Mouse (Mus musculus) kidney, embryonic 15.5 days (tissue): ENCODE measurements around the gene Plekho1. TPM values are rescaled to one million over a fixed set of nuclear protein-coding genes. Genes with fewer than 3 reads are reported as not detected.
"Not testable (repeated sequence)": the region's sequence is repeated elsewhere in the genome, so short reads cannot be mapped to it uniquely, and the experiment has no call there.

Experiments used
- ATAC-seq: fragments of 200-750 bp; cut with Nextera tagmentation; replicated peaks from 2 replicates; pipeline ENCODE4 v1.8.0; 2017; ENCODE audit warnings: moderate TSS enrichment; ENCODE audit not compliant: low FRiP score
- H3K27ac ChIP-seq: fragments of 300-500 bp; sonication (generic); 2 replicates; pipeline ENCODE4 v1.5.1; 2015; ENCODE audit warnings: mild to moderate bottlenecking, inconsistent platforms
- H3K27me3 ChIP-seq: fragments of 300-500 bp; sonication (generic); 2 replicates; pipeline ENCODE4 v1.6.1; 2015; ENCODE audit warnings: inconsistent platforms
- H3K36me3 ChIP-seq: fragments of 300-500 bp; sonication (generic); 2 replicates; pipeline ENCODE4 v1.6.1; 2015; ENCODE audit warnings: inconsistent platforms
- H3K4me1 ChIP-seq: fragments of 300-500 bp; sonication (generic); 2 replicates; pipeline ENCODE4 v1.6.1; 2015; ENCODE audit warnings: inconsistent platforms
- H3K4me2 ChIP-seq: fragments of 300-500 bp; sonication (generic); 2 replicates; pipeline ENCODE4 v1.6.1; 2015; ENCODE audit warnings: moderate library complexity, mild to moderate bottlenecking, inconsistent platforms
- H3K4me3 ChIP-seq: fragments of 300-500 bp; sonication (generic); replicated peaks from 2 replicates; pipeline ENCODE4 v1.5.1; 2015; ENCODE audit warnings: mild to moderate bottlenecking, inconsistent platforms
- H3K9ac ChIP-seq: fragments of 300-500 bp; sonication (generic); 2 replicates; pipeline ENCODE4 v1.6.1; 2015; ENCODE audit warnings: mild to moderate bottlenecking, inconsistent platforms
- H3K9me3 ChIP-seq: fragments of 300-500 bp; sonication (generic); replicated peaks from 2 replicates; pipeline ENCODE4 v1.6.1; 2016; ENCODE audit warnings: inconsistent platforms
- WGBS: fragments of 180-500 bp; shearing (Covaris S2); methylation state at CpG from one replicate; pipeline ENCODE4 v1.1.7; 2015; ENCODE audit warnings: mixed read lengths; 5-methylcytosine and 5-hydroxymethylcytosine counted together
- polyA plus RNA-seq: library from polyadenylated mRNA; unstranded; fragments of >200 nt; fragmentation: Nextera tagmentation; extraction: Ambion mirVana; gene quantifications from 2 replicates; pipeline ENCODE4 v1.2.1, GENCODE M21; 2015

Gene Plekho1
- polyA plus RNA-seq, 1 experiment from 2014 or later, result 44.2 TPM

DNA sequence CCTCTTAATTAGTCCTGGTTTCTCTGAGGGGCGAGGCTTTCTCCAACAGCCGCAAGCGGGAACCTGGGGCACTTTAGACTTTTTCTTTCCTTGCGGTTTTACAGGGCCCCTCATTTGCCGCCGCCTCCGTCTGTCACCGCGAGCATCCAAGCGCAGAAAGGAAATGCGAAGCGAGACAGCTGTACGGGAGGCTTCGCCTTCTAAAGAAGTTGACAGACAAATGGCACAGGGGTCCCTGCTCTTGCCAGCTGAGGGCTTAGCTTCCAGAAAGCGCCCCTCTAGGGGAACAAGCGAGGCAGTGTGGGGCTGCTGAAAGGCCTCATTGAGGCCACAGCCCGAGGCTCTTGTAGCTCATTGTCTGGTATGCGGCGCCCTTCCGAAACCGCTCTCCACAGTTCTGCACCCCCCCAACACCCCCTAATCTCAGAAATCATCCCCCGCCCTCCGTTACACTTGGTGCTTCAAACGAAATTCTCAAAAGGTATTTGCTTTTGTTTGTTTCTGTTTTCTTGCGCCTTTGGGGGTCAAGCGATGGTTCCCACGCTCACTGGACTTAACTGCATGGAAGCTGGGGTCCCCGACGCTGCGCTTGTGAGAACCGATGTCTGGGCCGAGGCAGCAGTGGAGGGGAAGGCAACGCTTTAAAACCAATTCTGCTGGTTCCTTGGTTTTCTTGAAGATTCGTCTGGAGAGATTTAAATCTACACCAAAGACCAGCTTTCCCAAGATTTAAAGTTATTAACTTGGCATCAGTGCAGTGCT lies 22.7 kb downstream of the Plekho1 start:
- Histone ChIP-seq H3K4me1 (peaks cover 11% of the 10 kb centered on the region), H3K36me3 (no peaks in the 10 kb centered on the region), H3K27me3 (peaks cover 9% of the 10 kb centered on the region; the same call in 1 of the 2 replicates), H3K9me3 (no peaks in the 10 kb centered on the region), H3K9ac (peak overlapping the region; percentile 43), H3K27ac (no peak overlapping the region), H3K4me2 (peak overlapping the region; percentile 72), H3K4me3 (peak overlapping the region; percentile 40)
- ATAC-seq, result peak; percentile 36; the same call in 1 of the 2 replicates
- WGBS, result 4% methylated on average over 34 of the region's 34 CpGs

DNA sequence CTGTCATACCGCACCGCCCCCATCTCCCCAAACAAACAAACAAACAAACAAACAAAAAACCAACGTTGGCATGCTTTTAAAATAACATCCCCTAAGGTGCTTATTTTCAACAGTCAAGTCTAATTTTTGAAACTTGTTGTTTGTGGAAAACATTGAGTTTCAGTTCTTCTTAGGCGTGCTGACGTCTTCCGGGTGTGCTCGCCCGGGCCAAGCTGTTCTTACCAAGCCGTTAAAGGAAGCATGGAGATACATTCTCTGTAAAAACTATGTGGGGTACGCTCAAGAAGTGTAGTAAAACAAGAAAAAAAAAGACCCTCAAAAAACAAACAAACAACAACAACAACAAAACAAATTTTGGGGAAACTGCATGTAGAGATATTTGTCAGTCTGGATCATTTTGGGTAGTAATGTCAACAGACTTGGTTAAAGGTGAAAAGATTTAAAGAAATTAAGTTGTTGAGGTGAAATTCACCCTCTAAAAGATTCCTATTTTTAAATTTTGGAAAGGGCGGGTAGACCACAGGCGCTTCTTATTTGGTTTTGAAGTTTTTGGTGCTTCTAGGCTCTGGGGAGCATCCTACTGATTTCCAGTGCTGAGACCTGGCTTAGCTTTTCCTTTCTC lies 23.4 kb downstream of the Plekho1 start:
- Histone ChIP-seq H3K27me3 (peaks cover 9% of the 10 kb centered on the region; the same call in 1 of the 2 replicates), H3K4me2 (peak overlapping the region; percentile 72), H3K9ac (peak overlapping the region; percentile 43), H3K9me3 (no peaks in the 10 kb centered on the region), H3K27ac (no peak overlapping the region), H3K4me1 (peaks cover 11% of the 10 kb centered on the region), H3K4me3 (peak overlapping the region; percentile 40), H3K36me3 (no peaks in the 10 kb centered on the region)
- 77% methylated on average over 12 of the region's 12 CpGs for WGBS
- ATAC-seq, result no peak

DNA sequence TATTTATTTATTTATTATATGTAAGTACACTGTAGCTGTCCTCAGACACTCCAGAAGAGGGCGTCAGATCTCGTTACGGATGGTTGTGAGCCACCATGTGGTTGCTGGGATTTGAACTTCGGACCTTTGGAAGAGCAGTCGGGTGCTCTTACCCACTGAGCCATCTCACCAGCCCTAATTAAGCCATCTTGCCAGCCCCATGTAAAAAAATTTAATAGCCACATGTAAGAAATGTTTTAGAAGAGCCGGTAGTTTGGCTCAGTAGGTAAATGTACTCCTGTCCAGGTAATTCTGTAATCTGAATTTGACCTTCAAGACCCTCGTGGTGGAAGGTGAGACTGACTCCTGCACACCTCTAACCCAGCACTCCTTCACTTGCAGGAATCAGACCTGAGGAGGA lies 25.1 kb downstream of the Plekho1 start:
- ATAC-seq, H3K9me3 ChIP-seq, H3K27me3 ChIP-seq, H3K4me2 ChIP-seq, H3K36me3 ChIP-seq, H3K9ac ChIP-seq, H3K4me3 ChIP-seq, H3K27ac ChIP-seq: not testable (repeated sequence)
- peaks cover 17% of the 10 kb centered on the region for H3K4me1 ChIP-seq
- 58% methylated on average over 7 of the region's 7 CpGs for WGBS

DNA sequence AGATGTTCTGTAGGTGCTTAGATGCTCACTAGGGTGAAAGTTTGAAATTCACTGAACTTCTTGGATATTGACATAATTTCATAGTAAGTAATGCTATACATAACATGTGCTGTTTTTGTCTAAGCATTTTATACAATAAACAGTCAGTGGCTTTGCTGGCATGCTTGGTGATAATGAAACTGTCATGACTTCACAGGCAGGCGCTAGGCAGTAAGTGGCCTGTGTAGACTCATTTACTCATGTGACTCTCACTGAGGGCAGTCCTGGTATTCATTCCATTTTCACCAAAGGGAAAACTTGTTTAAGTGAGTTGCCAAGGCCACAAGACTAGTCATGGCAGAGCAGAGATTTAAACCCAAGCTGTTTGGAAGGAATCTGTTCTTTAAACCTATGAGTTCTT lies 26.5 kb downstream of the Plekho1 start:
- WGBS, result 86% methylated on average over 1 of the region's 1 CpGs

DNA sequence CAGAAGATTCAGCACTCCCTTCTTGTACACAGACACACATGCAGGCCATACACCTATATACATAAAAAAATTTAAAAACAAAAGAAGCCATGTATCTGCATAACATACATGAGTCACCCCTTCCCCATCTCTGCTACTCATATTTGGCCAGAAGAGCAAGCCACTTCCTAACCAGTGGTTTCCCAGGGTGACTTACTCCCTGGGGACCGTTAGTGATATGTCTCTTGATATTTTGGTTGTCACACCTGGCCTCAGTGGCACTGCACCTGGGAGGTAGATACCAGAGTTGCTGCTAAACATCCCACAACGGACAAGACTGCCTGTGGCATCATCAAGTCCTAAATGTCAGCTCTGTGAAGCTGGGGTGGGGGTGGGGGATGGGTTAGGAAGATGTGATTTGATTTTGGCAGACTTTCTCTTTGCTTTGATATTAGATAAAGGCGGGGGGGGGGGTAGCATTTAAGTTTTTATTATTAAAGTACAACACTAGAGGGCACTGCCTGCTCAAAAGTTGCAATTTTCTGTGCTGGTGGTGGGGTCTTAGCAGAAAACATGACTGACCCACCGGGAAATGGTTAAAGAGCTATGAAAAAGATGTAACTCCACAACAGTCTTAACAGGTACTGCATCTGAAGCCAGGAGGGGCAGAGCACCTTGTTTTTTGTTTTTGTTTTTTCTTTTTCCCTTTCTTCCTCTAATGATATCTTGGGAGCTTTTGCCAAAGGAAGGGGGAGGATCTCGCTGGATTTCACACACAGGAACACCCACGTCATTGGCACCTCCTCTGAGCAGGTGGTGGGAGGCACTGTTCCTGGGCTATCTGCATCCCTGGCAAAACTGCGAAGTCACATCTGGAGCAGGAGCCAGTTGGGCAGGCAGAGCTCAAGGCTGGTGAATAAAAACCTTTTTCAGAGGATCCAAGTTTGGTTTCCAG lies 30.0 kb downstream of the Plekho1 start:
- ATAC-seq, result no peak
- 10% methylated on average over 7 of the region's 7 CpGs for WGBS

More for the DNA sequence above, 26.5 kb downstream of the Plekho1 start:
- Histone ChIP-seq H3K4me1 (peaks cover 18% of the 10 kb centered on the region), H3K9ac (no peak overlapping the region), H3K27ac (no peak overlapping the region), H3K9me3 (no peaks in the 10 kb centered on the region), H3K4me3 (no peak overlapping the region), H3K4me2 (no peak overlapping the region), H3K27me3 (peaks cover 13% of the 10 kb centered on the region; the same call in 1 of the 2 replicates), H3K36me3 (no peaks in the 10 kb centered on the region)
- ATAC-seq, result no peak

DNA sequence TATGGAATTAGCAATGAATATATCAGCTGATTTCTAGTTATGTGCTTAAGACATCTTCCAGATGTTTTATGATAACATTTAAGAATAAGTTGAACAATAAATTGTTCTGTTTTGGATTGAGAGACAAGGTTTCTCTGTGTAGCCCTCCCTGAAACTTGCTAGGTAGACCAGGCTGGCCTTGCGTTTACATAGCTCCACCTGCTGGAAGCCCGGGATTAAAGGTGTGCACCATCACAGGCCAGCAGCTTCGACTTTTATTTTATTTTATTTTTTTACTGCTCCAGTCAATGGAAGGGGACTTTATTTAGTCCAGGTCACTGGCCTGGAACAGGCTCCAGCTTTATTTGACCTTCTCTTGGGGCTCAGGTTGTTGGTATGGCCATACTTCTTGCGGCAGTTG lies 32.1 kb downstream of the Plekho1 start:
- WGBS, result 34% methylated on average over 4 of the region's 4 CpGs
- Histone ChIP-seq H3K9ac (no peak overlapping the region), H3K27me3 (peaks cover 4% of the 10 kb centered on the region; the same call in 1 of the 2 replicates), H3K4me1 (peaks cover 6% of the 10 kb centered on the region; the same call in 1 of the 2 replicates), H3K27ac (no peak overlapping the region), H3K9me3 (no peaks in the 10 kb centered on the region), H3K36me3 (no peaks in the 10 kb centered on the region), H3K4me3 (no peak overlapping the region), H3K4me2 (no peak overlapping the region)
- ATAC-seq, result no peak

More for the DNA sequence above, 30.0 kb downstream of the Plekho1 start:
- Histone ChIP-seq H3K4me3 (peak overlapping the region; percentile 12; the same call in 1 of the 2 replicates), H3K4me1 (peaks cover 6% of the 10 kb centered on the region; the same call in 1 of the 2 replicates), H3K9ac (no peak overlapping the region), H3K27me3 (peaks cover 4% of the 10 kb centered on the region; the same call in 1 of the 2 replicates), H3K36me3 (no peaks in the 10 kb centered on the region), H3K4me2 (peak overlapping the region; percentile 51), H3K27ac (no peak overlapping the region), H3K9me3 (no peaks in the 10 kb centered on the region)

DNA sequence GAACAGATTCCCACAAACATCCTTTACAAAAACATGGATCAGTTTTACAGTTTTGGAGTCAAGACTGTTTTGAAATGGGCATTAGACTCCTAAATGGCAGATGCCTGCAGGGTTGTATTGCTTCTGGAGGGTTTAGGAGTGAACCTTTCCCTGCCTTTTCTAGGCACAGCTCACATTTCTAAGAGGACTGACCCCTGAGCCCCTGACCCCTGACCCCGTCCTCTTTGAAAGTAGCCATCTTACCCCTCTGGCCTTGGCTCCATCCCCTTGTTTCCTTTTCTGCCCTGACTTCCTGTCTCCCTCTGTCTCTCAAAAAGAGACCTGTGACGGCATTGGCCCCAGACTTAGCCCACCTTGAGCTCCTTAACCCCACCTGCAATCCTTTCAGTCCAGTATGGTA lies 32.6 kb downstream of the Plekho1 start:
- Histone ChIP-seq H3K9me3 (no peaks in the 10 kb centered on the region), H3K27ac (no peak overlapping the region), H3K9ac (no peak overlapping the region), H3K4me2 (no peak overlapping the region), H3K27me3 (peaks cover 4% of the 10 kb centered on the region; the same call in 1 of the 2 replicates), H3K4me3 (no peak overlapping the region), H3K4me1 (peaks cover 6% of the 10 kb centered on the region; the same call in 1 of the 2 replicates), H3K36me3 (no peaks in the 10 kb centered on the region)
- 36% methylated on average over 2 of the region's 2 CpGs for WGBS
- ATAC-seq, result no peak

DNA sequence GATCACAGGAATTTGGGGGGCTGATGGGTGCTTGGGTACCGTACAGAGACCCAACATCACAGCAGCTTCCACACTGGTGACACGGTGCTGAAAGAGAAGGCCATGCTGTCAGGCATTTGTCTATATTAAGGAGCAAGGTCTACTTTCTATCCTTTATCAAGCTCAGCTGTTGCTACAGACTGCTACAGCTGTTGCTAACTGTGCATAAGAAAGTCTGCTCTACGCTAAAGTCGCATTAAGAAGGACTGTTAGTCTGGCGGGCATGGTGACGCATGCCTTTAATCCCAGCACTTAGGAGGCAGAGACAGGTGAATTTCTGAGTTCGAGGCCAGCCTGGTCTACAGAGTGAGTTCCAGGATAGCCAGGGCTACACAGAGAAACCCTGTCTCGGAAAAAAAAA lies 33.6 kb downstream of the Plekho1 start:
- 83% methylated on average over 8 of the region's 8 CpGs for WGBS
- not testable (repeated sequence) for H3K9ac ChIP-seq, H3K36me3 ChIP-seq, H3K27me3 ChIP-seq, H3K27ac ChIP-seq, ATAC-seq, H3K4me2 ChIP-seq, H3K4me3 ChIP-seq, H3K4me1 ChIP-seq, H3K9me3 ChIP-seq

DNA sequence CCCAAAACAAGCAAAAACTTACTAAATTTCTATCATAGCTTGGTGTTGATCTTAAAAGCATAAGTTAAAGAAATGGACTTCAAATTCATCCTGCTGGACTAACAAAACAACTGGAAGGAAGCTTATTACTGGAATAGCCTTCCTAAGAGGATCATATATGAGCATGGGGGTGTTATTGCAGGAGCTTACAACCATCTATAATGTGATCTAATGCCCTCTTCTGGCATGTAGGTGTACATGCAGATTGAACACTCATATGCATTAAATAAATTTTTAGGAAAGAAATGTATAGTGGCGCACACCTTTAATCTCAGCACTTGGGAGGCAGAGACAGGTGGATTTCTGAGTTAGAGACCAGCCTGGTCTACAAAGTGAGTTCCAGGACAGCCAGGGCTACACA lies 36.0 kb downstream of the Plekho1 start:
- H3K4me3 ChIP-seq, result no peak overlapping the region
- WGBS, result 93% methylated on average over 1 of the region's 1 CpGs
- H3K27ac ChIP-seq, result no peak overlapping the region
- H3K4me1 ChIP-seq, result 0 out of 2 replicates have a peak, but pooled peaks cover 3% of the 10 kb centered on the region
- H3K36me3 ChIP-seq, result no peaks in the 10 kb centered on the region
- H3K27me3 ChIP-seq, result no peaks in the 10 kb centered on the region
- H3K9me3 ChIP-seq, result no peaks in the 10 kb centered on the region
- no peak overlapping the region for H3K4me2 ChIP-seq
- no peak for ATAC-seq
- H3K9ac ChIP-seq, result no peak overlapping the region

DNA sequence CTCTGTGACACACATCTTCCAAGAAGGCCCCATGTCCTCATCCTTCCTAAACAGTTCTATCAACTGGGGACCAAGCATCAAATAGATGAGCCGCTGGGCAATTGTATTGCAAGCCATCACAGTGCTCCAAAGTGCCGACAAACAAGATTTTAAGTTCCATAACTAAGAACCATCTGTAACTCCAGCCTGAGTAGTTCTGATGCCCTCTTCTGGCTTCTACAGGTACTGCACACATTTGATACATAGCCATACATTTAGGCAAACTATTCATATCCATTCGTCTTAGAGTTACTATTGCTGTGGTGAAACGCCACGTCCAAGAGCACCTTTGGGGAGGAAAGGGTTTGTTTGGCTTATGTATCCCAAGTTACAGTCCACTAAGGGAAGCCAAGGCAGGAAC lies 36.7 kb downstream of the Plekho1 start:
- Histone ChIP-seq H3K9me3 (no peaks in the 10 kb centered on the region), H3K9ac (no peak overlapping the region), H3K4me3 (no peak overlapping the region), H3K4me1 (0 out of 2 replicates have a peak, but pooled peaks cover 3% of the 10 kb centered on the region), H3K27me3 (no peaks in the 10 kb centered on the region), H3K4me2 (no peak overlapping the region), H3K36me3 (no peaks in the 10 kb centered on the region), H3K27ac (no peak overlapping the region)
- 88% methylated on average over 5 of the region's 5 CpGs for WGBS
- no peak for ATAC-seq

DNA sequence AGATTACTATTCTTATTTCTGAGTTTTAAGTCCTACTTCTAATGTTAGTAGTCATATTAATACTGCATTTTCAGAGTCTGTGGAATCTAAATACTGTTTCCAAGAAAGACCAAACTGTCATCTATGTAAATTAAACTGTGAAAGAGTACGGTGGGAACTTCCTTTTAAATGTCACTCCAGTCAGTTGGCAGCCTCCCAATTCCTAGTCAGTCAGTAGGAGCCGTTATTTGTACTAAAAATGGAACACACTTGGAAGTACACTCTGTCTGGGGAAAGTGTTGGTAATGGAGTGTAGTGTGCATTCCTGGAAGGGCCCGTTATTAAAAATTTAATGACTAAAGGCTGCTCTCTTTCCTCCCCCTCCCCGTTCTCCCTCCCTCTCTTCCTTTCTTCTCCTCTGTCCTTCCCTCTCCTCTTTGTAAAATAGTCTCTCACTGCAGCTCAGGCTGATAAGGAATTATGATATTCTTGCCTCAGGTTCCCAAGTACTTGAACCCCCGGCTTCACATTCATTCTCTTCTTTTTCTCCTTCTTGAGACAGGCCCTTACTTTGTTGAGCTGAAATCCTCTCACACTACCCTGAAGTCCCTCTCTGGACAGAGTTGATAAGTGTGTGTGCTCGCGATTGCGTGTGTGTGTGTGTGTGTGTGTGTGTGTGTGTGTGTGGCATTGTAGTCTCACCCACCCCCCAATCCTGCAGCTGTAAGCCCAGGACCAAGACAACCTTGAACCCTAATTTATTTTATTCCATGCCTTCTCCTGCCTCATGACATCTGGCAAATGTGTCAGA lies 38.2 kb downstream of the Plekho1 start:
- H3K9ac ChIP-seq, result no peak overlapping the region
- no peaks in the 10 kb centered on the region for H3K36me3 ChIP-seq
- peak overlapping the region; percentile 48; the same call in 1 of the 2 replicates for H3K27ac ChIP-seq
- no peaks in the 10 kb centered on the region for H3K27me3 ChIP-seq
- H3K4me1 ChIP-seq, result 0 out of 2 replicates have a peak, but pooled peaks cover 3% of the 10 kb centered on the region
- 62% methylated on average over 8 of the region's 8 CpGs for WGBS
- H3K4me3 ChIP-seq, result no peak overlapping the region
- no peak overlapping the region for H3K4me2 ChIP-seq
- no peaks in the 10 kb centered on the region for H3K9me3 ChIP-seq
- ATAC-seq, result no peak
